Mouse (Mus musculus): ENCODE measurements around the gene Hand1.

Hand1 gene

DNA sequence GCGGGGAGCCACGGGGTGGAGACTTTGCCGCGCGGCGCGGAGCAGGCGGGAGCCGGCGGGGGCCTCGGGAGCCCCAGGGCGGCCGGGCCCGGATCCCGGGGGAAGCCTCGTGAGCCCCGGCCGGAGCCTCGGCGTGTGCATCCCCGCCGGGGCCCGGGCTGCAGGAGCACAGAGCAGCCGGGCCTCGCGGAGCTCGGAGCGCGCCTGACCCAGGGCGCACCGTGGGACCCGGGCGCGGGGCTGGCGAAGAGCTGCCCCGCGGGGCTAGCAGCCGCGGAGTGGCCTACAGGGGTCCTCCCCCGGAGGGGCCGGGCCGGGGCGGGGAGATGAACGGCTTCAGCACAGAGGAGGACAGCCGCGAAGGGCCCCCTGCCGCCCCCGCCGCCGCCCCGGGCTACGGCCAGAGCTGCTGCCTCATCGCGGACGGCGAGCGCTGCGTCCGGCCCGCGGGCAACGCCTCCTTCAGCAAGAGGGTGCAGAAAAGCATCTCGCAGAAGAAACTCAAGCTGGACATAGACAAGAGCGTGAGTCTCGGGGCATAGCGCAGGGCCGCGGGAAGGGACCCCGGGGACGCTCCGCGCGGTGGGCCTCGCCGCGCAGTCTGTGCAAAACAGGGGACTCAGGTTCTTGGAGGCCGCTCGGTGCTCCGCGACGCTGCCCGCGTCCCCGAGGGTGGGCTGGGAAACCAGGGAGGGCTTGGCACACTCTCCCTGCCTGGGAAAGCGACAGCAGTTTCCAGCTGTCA is 30.7 kb downstream of the Hand1 start:
- DNase-seq (ENCODE audit: low spot score) = peak; percentile 59

DNA sequence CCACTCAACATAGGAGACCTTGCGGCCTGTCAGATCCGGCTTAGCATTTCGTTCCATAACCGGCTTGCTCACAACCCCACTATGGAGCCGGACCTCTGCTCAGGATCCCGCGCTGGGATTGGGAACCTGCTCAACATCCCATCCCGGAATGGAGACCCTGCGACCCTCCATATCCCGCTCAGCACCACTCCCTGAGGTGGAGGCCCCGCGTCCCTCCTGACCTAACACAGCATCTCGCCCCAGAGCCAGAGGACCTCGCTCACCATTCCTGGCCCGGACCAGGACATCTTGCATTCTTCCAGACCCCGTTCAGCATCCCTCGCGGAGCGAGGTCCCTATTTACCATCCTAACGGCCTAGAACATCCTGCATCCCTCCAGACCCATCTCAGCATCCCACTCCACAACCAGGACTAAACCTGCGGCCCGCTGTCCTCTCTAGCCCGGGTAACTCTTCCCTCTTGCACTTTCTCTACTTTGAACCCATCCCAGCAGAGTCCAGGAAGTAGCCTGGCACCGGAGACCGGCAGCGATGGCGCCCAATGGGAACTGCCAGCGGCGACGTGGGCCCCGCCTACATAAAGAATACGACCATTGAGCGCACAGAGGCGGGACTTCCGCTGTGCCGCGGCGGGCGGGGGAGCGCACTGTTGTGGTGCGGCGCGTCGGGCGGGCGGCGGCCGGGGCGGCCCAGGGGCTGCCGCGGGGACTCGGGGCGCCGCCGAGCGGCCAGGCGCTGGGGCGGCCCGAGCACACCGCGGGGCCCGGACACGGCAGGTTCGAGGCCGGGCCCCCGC is 31.4 kb downstream of the Hand1 start, which contains the start of gene Sap30l:
Sap30l (plus strand) TSS at position 667 of the 795 bp plus-strand sequence.
- DNase-seq (ENCODE audit: low spot score) = peak; percentile 98

DNA sequence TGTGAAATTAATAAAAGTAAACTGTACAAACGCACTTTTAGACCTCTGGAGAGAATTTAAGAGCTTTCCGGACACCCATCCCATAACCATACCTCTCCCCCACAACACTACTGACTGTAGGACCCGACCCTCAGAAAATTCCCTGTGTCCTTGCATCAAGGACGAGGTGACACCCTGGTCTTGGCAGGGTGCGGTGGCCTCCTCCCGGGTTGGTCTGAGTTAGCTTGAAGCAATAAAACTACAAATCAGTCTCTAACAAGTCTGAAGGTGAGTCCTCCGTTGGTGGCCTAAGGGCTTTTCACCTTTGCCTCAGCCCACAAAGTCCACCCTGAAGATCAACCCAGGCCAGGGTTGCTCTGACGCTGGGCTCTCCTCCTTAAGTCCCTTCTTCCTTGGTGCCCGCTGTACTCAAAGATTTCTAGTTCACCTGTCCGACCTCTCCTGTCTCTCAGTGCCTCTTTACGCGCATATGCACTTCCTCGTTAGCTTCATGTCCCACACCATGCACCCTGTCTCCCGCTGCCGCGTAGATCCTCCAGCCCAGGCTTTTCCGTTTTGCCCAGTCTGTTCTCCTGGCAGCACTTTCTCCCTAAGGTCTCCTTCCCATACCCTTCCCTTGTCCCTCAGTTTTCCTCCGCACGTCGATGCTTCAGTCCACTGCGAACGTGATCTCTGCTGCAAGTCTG is 32.2 kb downstream of the Hand1 start:
- no peak for DNase-seq (ENCODE audit: low spot score)

DNA sequence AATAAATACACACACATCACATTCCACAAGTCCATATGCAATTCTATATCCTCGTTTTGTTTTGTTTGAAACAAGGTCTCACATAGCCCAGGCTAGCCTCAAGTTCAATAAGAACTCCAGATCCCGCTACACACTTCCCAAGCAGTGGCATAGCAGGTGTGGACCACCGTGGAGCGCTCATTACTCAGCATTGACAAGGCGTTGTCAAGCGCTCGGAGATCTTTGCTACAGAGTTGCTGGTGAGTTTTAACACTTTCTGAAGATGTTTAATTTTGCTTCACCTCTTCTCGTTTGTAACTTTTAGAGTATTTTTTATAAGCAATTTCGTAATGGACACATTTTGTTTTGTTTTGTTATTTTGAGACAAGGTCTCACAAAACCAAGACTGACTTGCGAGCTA is 33.2 kb downstream of the Hand1 start:
- DNase-seq (ENCODE audit: low spot score) = no peak

DNA sequence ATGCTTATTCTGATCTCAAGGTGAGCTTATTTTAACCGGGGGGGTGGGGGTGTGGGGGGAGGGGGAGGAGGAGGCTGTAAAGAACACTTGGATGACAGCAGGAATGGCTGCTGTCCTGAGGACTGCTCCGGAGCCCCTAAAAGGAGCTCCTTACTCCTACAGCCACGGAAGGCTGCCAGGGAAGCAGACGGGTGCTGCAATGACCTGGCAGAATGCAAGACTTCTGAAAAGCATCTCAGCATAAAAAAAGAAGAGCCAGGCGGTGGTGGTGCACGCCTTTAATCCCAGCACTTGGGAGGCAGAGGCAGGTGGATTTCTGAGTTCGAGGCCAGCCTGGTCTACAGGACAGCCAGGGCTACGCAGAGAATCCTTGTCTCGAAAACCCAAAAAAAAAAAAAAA is 34.8 kb downstream of the Hand1 start:
- no peak for DNase-seq (ENCODE audit: low spot score)

DNA sequence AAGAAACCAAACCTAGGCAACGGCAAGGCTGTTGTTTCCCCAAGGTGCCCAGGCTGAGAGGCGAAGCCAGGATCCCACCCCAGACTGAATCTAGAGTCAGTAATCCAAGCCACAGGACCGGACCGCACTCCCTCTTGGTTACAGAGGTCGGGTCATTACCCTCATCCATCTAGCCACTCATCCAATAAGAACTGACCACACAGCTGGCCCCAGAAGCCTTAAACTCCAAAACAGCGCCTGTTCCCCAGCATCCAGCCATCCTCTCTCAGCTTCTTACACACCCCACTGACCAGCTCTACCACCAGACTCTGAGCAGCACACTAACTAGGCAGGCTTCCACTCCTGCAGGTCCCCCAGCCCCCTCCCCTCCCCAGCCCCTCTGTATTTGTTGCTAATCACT is 37.5 kb downstream of the Hand1 start:
- DNase-seq (ENCODE audit: low spot score) = no peak

DNA sequence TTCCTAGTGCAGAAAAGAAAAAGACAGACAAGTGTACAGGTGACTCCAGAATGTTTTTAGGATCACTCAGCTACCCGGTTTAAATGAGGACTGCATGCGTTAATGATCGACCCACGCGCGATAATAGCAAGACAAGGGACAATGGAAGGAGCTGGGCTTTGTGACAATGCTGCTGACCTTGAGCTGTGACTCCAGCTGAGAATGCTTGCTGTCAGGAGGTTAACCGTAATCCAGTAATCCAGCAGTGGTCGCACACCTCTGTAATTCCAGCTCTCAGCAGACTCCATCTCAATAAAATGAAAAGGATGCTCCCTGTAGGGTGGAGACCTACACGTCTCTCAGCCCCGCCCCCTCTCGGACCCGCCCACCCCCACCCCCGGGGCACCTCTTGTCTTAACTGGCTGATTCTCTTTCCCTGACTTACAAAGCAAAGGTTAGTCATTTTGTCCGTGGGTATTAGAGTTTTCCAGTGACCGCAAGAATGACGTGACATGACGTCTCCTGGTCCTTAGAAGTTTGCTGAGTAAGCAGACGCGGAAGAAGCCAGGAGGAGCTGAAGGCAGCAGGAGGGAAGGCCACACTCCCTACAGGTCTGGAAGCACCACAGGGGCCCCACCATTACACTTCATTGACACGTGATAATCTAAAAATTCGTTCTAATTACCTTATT is 41.6 kb downstream of the Hand1 start:
- no peak for DNase-seq (ENCODE audit: low spot score)

DNA sequence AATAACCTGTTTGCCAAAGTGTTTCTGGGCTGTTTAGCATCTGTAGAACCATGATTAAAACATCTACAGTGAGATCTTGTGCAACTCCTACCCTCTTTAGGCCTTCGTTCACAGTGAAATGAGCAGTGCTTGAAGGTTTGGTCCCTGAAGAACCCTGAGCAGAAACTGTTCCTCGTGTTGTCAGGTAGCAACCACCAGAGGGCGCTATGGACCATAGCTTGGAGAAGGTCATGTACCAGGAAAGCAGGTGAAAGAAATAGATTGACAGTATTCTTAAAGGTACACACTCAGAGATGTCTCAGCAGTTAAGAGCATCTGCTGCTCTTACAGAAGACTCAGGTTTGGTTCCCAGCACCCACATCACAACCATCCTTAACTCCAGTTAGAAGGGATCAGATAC is 44.7 kb downstream of the Hand1 start:
- no peak for DNase-seq (ENCODE audit: low spot score)

DNA sequence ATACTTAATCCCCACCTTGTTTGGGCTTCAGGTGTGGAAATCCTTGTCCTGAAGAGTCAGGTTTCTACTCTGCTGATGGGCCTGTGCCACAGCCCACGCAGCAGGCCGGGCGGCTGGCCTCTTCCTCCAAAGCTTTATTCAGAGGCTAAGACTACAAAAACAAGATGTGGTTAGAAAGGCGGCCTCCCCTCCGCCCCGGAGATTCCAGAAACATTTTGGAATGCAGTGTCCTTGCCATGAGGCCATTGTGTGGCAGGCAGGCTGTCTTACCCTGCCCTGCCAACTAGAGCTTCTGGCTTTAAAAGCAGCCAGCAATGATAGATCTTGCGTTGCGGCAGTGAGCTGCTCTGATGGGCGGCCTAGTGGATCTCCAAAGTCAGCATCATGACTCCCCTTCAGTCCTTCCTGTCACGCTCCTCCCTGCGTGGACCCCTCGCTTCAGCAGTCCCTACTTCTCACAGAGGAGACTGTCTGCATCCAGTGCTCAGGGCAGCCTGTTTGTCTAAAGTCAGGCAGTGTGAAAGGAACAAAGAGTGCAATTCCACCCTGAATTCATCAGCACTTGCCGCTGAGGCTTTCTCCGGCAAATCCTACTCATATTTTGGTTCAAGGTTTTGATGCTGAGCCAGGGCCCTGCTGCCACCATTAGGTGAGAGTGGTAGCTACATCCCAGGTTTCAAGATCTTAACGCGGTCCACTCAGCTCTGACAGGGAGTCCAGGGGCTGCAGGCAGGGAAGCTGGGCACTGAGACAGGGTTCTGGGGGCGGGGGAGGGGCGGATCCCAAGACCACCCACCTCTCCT is 45.8 kb downstream of the Hand1 start:
- peak; percentile 65 for DNase-seq (ENCODE audit: low spot score)

DNA sequence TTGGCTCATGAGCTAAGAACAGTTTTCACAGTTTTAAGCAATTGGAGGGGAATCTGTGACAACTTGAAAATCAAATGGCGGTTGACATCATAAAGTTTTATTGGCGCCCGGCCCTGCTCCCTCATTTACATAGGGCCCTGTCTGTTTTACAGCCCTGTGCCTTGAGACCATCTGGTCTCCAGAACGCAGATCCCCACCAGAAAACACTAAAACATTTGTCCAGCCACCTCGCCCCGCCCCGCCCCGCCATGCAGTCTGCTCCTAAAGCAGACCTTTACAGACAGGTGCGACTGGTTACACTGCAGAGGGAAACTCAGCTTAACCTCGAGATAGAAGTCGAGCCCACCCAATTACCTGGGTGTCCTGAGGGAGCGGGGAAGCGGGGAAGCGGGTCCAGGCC is 52.8 kb downstream of the Hand1 start:
- no peak for DNase-seq (ENCODE audit: low spot score)

All from retina, embryonic 14.5 days (tissue).